Mouse (Mus musculus) lung, postnatal 10 days (tissue): ENCODE data around the gene Mn1.

Experiments
- DNase-seq: peaks from one replicate; pipeline ENCODE4 v3.0.0; 2021

Gene Mn1

GRCm38 (mm10) chr5:111491485-111491884 is 74.3 kb downstream of the Mn1 start:
- DNase-seq: peak; percentile 40

- no peak for DNase-seq
These were observed 82.9 kb downstream of the Mn1 start for GRCm38 (mm10) chr5:111500036-111500435.

- DNase-seq: no peak
These were observed 84.7 kb downstream of the Mn1 start for GRCm38 (mm10) chr5:111501691-111502441.

GRCm38 (mm10) chr5:111505241-111505640 is 88.1 kb downstream of the Mn1 start:
- no peak for DNase-seq

GRCm38 (mm10) chr5:111505824-111506223 is 88.7 kb downstream of the Mn1 start:
- no peak for DNase-seq

- peak; percentile 74 for DNase-seq
These were observed 89.2 kb downstream of the Mn1 start for GRCm38 (mm10) chr5:111506410-111506809.
